Mouse (Mus musculus) stomach, postnatal 0 days (tissue): ENCODE data around the gene Tbxa2r. TPM values are rescaled to one million over a fixed set of nuclear protein-coding genes. Genes with fewer than 3 reads are reported as not detected.

Experiments
- ATAC-seq: fragments of 200-750 bp; cut with Nextera tagmentation; 2 replicates; pipeline ENCODE4 v1.8.0; 2017; ENCODE audit not compliant: low FRiP score, low TSS enrichment
- DNase-seq: peaks from one replicate; pipeline ENCODE4 v3.0.0-alpha.2; 2016; ENCODE audit warnings: low spot score
- H3K27ac ChIP-seq: fragments of 300-500 bp; sonication (generic); replicated peaks from 2 replicates; pipeline ENCODE4 v1.5.1; 2014; ENCODE audit warnings: mild to moderate bottlenecking, control low read depth
- H3K27me3 ChIP-seq: fragments of 300-500 bp; sonication (generic); 2 replicates; pipeline ENCODE4 v1.6.1; 2014; ENCODE audit warnings: low read length; ENCODE audit not compliant: control insufficient read depth, insufficient read depth
- H3K36me3 ChIP-seq: fragments of 300-500 bp; sonication (generic); 2 replicates; pipeline ENCODE4 v1.6.1; 2014; ENCODE audit warnings: low read length, mixed read lengths; ENCODE audit not compliant: control insufficient read depth, insufficient read depth
- H3K4me1 ChIP-seq: fragments of 300-500 bp; sonication (generic); replicated peaks from 2 replicates; pipeline ENCODE4 v1.6.1; 2014; ENCODE audit warnings: antibody characterized with exemption; ENCODE audit not compliant: control insufficient read depth, insufficient read depth
- H3K4me2 ChIP-seq: fragments of 300-500 bp; sonication (generic); replicated peaks from 2 replicates; pipeline ENCODE4 v1.6.1; 2014; ENCODE audit warnings: low read depth, mild to moderate bottlenecking, control low read depth, moderate library complexity
- H3K4me3 ChIP-seq: fragments of 300-500 bp; sonication (generic); 2 replicates; pipeline ENCODE4 v1.5.1; 2014; ENCODE audit warnings: low read depth, low read length, control low read depth
- H3K9ac ChIP-seq: fragments of 300-500 bp; sonication (generic); 2 replicates; pipeline ENCODE4 v1.6.1; 2014; ENCODE audit warnings: mild to moderate bottlenecking, low read length, control low read depth, mixed read lengths
- H3K9me3 ChIP-seq: fragments of 300-500 bp; sonication (generic); 2 replicates; pipeline ENCODE4 v1.6.1; 2016; ENCODE audit warnings: low read length; ENCODE audit not compliant: control insufficient read depth
- CTCF ChIP-seq: IDR thresholded peaks from 2 replicates; pipeline ENCODE4 v1.5.1; 2016; ENCODE audit warnings: antibody characterized with exemption, low read depth, mild to moderate bottlenecking, moderate library complexity
- EP300 ChIP-seq: optimal IDR thresholded peaks from 2 replicates; pipeline ENCODE3; 2016; ENCODE audit warnings: antibody characterized with exemption
- WGBS: fragments of 180-500 bp; shearing (Covaris S2); extraction: QIAGEN DNeasy Blood & Tissue Kit; methylation state at CpG from one replicate; pipeline ENCODE4 v1.1.7; 2014; 5-methylcytosine and 5-hydroxymethylcytosine counted together
- polyA plus RNA-seq: library from polyadenylated mRNA; unstranded; fragments of >200 nt; fragmentation: Nextera tagmentation; extraction: Ambion mirVana; gene quantifications from 2 replicates; pipeline ENCODE4 v1.2.1, GENCODE M21; 2015

Tbxa2r gene
- polyA plus RNA-seq, 1 experiment from 2014 or later: 20.2 TPM

DNA sequence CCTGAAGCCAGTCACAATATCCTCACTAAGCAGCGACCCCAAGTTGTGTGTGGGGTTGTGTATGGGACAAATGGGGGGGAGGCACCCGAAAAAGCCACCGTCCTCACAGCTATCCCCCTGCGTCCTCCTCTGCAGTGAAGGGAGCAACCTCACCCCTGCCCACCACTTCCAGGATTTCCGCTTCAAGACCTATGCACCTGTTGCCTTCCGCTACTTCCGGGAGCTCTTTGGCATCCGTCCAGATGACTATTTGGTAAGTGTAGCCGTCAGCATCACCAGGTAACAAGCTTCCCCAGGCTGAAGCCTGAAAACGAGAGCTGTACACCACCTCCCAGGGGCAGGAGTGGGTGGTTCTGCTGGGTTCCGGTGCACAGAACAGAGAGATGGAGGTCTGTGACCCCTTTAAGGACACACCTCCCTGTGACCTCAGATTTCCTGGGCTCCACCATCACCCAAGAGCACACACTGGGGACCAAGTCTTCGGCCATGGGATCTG lies 22.3 kb upstream of the Tbxa2r start:
- ATAC-seq (no peak), DNase-seq (no peak)
- Histone ChIP-seq H3K27me3 (no peaks in the 10 kb centered on the region), H3K9me3 (no peaks in the 10 kb centered on the region), H3K27ac (no peak overlapping the region), H3K9ac (no peak overlapping the region), H3K4me1 (peaks cover 6% of the 10 kb centered on the region; the same call in 1 of the 2 replicates), H3K36me3 (peaks cover 27% of the 10 kb centered on the region), H3K4me2 (no peak overlapping the region), H3K4me3 (no peak overlapping the region)
- TF ChIP-seq CTCF: no peak
- TF ChIP-seq EP300: no peak
- 86% methylated on average over 12 of the region's 12 CpGs for WGBS

DNA sequence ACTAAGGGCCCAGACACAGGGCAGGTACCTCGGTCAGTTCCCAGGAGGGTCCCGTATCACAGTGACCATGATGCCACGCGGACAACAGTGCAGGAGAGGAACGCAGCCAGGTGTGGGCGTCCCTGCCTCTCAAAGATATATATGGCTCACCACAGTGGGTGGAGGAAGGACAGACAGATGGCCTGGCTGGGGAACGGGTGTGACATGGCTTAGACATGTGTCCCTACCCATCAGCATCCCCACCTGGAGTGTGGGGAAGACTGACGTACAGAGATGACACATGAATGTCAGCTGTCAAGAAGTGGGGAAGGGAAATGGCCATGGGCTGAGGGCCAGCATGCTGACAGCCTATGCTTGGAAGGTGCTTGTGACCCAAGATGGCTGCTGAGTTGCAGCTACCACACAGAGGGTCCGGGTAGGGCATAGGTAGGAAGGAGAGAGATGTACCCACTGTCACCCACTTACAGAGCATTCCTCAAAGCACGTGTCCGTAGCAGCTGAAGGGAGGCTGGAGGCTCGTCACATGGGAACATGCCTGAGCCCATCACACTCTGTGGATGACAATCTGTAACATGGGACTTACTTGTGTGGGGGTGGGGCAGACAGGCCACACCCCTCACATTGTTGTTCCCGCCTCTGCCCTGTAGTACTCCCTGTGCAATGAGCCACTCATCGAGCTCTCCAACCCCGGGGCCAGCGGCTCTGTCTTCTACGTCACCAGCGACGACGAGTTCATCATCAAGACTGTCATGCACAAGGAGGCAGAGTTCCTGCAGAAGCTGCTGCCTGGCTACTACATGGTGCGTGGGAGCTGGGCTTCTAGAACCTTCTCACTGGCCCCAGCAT lies 21.5 kb upstream of the Tbxa2r start:
- H3K9me3 ChIP-seq: no peaks in the 10 kb centered on the region
- H3K9ac ChIP-seq: no peak overlapping the region
- TF ChIP-seq EP300 (no peak), CTCF (no peak)
- peaks cover 30% of the 10 kb centered on the region for H3K36me3 ChIP-seq
- H3K4me1 ChIP-seq: peaks cover 6% of the 10 kb centered on the region; the same call in 1 of the 2 replicates
- DNase-seq (no peak), ATAC-seq (no peak)
- H3K27me3 ChIP-seq: no peaks in the 10 kb centered on the region
- no peak overlapping the region for H3K4me3 ChIP-seq
- WGBS: 90% methylated on average over 21 of the region's 21 CpGs
- no peak overlapping the region for H3K27ac ChIP-seq
- no peak overlapping the region for H3K4me2 ChIP-seq

DNA sequence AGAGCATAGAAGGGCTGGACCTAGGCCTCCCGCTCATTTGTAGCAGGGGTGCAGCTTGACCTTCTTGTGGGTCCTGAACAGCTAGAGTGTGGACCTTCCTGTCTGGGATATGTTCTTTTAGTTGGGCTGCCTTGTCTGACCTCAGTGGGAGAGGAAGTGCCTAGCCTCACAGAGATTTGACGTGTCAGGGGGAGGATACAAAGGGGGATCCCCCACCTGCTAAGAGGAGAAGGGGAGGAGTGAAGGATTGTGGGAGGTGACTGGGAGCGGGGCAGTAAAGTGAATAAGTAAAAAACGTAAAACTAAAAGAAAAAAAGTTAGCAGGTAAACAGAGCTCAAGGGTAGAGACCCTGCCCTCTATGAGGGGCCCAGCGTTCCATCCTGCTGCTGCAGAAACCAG lies 19.0 kb upstream of the Tbxa2r start:
- no peaks in the 10 kb centered on the region for H3K27me3 ChIP-seq
- WGBS: 83% methylated on average over 5 of the region's 5 CpGs
- H3K4me2 ChIP-seq: no peak overlapping the region
- H3K27ac ChIP-seq: no peak overlapping the region
- no peak overlapping the region for H3K4me3 ChIP-seq
- H3K9me3 ChIP-seq: no peaks in the 10 kb centered on the region
- H3K4me1 ChIP-seq: no peaks in the 10 kb centered on the region
- TF ChIP-seq EP300: no peak
- no peak for TF ChIP-seq CTCF
- ATAC-seq (no peak), DNase-seq (no peak)
- H3K36me3 ChIP-seq: peaks cover 39% of the 10 kb centered on the region
- no peak overlapping the region for H3K9ac ChIP-seq

DNA sequence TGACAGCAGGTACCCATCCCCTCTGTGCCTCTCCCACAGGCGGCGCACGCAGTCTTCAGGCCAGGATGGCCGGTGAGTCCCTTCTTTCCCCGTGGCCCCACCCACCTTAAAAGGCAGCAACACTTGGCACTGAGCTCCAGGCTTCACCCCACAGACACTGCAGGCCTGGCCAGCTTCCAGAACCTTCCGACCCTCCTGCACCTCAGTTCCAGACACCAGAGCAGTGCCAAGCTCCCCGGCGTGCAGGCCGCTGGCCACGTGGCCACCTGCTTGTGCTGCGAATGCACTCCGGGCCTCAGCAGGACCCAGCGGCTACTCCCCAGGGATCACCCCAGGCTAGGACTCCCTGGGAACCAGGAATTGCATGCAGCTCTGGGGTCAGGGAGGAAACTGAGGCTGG lies 14.9 kb upstream of the Tbxa2r start:
- no peak overlapping the region for H3K9ac ChIP-seq
- no peak for ATAC-seq
- H3K9me3 ChIP-seq: no peaks in the 10 kb centered on the region
- no peak overlapping the region for H3K4me3 ChIP-seq
- WGBS: 89% methylated on average over 13 of the region's 13 CpGs
- no peaks in the 10 kb centered on the region for H3K27me3 ChIP-seq
- peaks cover 25% of the 10 kb centered on the region for H3K36me3 ChIP-seq
- H3K4me2 ChIP-seq: no peak overlapping the region
- TF ChIP-seq EP300 (no peak), CTCF (no peak)
- DNase-seq: no peak
- H3K4me1 ChIP-seq: 0 out of 2 replicates have a peak, but pooled peaks cover 3% of the 10 kb centered on the region
- no peak overlapping the region for H3K27ac ChIP-seq

DNA sequence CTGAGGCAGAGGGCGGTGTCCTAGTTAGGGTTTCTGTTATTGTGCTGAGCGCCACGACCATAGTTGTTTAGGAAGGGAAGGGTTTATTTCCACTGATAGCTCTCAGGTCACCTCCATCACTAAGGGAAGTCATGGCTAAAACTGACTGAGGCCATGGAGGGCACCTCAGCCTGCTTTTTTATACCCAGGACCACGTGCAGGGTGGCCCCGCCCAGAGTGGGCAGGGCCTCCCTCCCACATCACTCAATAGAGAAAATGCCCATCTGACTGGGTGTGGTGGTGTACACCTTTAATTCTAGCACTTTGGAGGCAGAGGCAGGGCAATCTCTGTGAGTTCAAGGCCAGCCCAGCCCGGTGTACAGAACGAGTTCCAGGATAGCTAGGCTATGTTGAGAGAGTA lies 14.3 kb upstream of the Tbxa2r start:
- TF ChIP-seq EP300 (no peak), CTCF (no peak)
- 78% methylated on average over 7 of the region's 7 CpGs for WGBS
- ATAC-seq (no peak), DNase-seq (no peak)
- Histone ChIP-seq H3K27ac (no peak overlapping the region), H3K27me3 (no peaks in the 10 kb centered on the region), H3K4me2 (no peak overlapping the region), H3K4me3 (no peak overlapping the region), H3K9ac (no peak overlapping the region), H3K9me3 (no peaks in the 10 kb centered on the region), H3K4me1 (0 out of 2 replicates have a peak, but pooled peaks cover 6% of the 10 kb centered on the region), H3K36me3 (peaks cover 19% of the 10 kb centered on the region)

DNA sequence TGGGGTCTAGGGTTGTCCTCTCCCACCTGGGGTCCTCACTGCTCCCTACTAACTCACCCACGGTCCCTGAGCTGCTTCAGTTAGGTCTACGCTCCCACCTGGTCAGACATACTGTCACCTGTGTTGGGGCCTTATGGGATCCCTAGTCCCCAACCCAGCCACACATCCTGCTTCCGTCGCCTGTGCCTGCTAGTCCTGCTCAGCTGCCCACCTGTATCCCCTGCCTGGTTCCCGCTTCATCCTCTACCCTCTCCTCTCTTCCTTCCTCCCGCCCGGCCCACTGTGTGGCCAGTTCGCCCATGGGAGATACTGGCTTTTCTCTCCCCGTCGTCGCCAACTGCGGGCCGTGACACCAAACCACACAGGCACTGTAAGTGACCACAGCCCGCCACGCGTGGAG lies 12.9 kb upstream of the Tbxa2r start:
- Histone ChIP-seq H3K36me3 (peaks cover 17% of the 10 kb centered on the region), H3K4me3 (no peak overlapping the region), H3K4me1 (0 out of 2 replicates have a peak, but pooled peaks cover 9% of the 10 kb centered on the region), H3K27me3 (no peaks in the 10 kb centered on the region), H3K27ac (no peak overlapping the region), H3K4me2 (no peak overlapping the region), H3K9me3 (no peaks in the 10 kb centered on the region), H3K9ac (no peak overlapping the region)
- ATAC-seq: no peak
- no peak for DNase-seq
- 92% methylated on average over 16 of the region's 16 CpGs for WGBS
- no peak for TF ChIP-seq EP300
- no peak for TF ChIP-seq CTCF
